In the genomic region with DNA sequence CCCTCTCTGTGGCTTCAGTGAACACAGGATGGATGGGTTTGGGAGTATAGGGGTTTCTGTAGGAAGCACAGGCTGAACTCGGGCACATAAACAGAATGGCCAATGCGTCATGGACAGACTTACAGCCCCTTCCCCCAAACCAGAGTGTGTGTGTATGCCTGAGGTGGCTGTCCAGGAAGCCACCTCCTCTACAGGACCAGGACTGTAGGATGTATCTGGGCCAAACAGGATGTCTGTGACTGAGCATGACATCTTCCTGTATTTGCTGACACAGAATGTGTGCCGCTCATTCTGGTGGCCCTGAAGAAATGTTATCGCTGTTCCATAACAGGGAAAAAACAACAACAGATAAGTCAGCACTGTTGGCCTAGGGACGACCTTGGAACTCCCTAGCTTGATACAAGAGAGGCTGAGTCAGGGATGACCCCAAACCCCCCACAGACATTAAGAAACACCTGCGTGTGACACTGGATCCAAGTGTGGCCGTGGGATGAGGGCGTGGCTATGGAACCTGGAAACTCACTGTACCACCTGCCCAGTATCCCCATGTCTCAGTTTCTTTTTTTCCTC, we compare ENCODE assay signal across 10 mouse cellular contexts.
A peak's percentile ranks its signal among the peaks of the same experiment; 100 is the strongest.
DNase-seq lines count a peak whose midpoint lies in the region; ATAC-seq and TF ChIP-seq lines count a peak whose summit lies in the region.
"Had no signal": no experiment of that assay in that cellular context is flagged by ENCODE, and none has a peak within 500 bp of the region (broad histone marks: within the 10 kb centered on the region; RNA-seq: fewer than 3 reads in every experiment).

No protein-coding gene starts in this region.

- no peak for TF ChIP-seq POLR2A in lung, adult 2 months (IDR thresholded peaks at IDR 0.05; ENCODE audit: borderline replicate concordance, extremely low read depth, low read depth, low read length)

- H3K4me1 ChIP-seq in lung, embryonic 14.5 days (ENCODE audit: insufficient read depth), result no peaks in the 10 kb centered on the region
- H3K4me1 ChIP-seq in lung, adult 2 months (ENCODE audit: control insufficient read depth, insufficient read depth, low read length), result no peaks in the 10 kb centered on the region

- no peaks in the 10 kb centered on the region for H3K9me3 ChIP-seq in lung, embryonic 14.5 days (ENCODE audit: low read depth, low read length)

- no peak overlapping the region for H3K4me2 ChIP-seq in lung, embryonic 14.5 days

- H3K9ac ChIP-seq in lung, embryonic 14.5 days, result no peak overlapping the region

- DNase-seq in heart, adult 11 months, result peak; percentile 90
- no peak for DNase-seq in heart, postnatal 36 days
- peak; percentile 33 for DNase-seq in lung, embryonic 14.5 days
- DNase-seq in lung, adult 2 months, result no peak
- peak; percentile 9 to 46 for DNase-seq in kidney, postnatal 36 days
- DNase-seq in B cell, adult 2 months, result no peak
- DNase-seq in cerebellum, adult 8-10 months, result no peak
- DNase-seq: cerebellum, adult 11 months; embryo, embryonic 11 days had no signal

- 68% methylated on average over 8 of the region's 8 CpGs for WGBS in lung, embryonic 14.5 days
- 66% methylated on average over 8 of the region's 8 CpGs for WGBS in lung, adult 2 months

- peak; percentile 77; the same call in 1 of the 2 replicates for ATAC-seq in lung, embryonic 14.5 days (ENCODE audit: insufficient read depth)
- 0 out of 2 replicates have a peak, but pooled peaks have one; percentile 10 for ATAC-seq in megakaryocyte-erythroid progenitor cell, adult 5-6 weeks (replicated peaks; ENCODE audit: low FRiP score, low TSS enrichment, poor library complexity, severe bottlenecking)

- no peak for TF ChIP-seq CTCF in lung, embryonic 14.5 days (IDR thresholded peaks at IDR 0.05; ENCODE audit: low read depth)
- no peak for TF ChIP-seq CTCF in lung, adult 2 months (IDR thresholded peaks at IDR 0.05; ENCODE audit: insufficient read depth, low read length)

- no peak overlapping the region for H3K27ac ChIP-seq in lung, embryonic 14.5 days (ENCODE audit: low read depth)

- intact Hi-C loops in heart, postnatal 36 days (cut with DNase I), result no loop called here

- no peak overlapping the region for H3K4me3 ChIP-seq in lung, embryonic 14.5 days (ENCODE audit: low read depth, low read length)
- no peak overlapping the region for H3K4me3 ChIP-seq in lung, adult 2 months (replicated peaks; ENCODE audit: extremely low read depth, low read depth, low read length)

- H3K27me3 ChIP-seq in lung, embryonic 14.5 days (ENCODE audit: insufficient read depth, low read length), result no peaks in the 10 kb centered on the region

- no peaks in the 10 kb centered on the region for H3K36me3 ChIP-seq in lung, embryonic 14.5 days (ENCODE audit: insufficient read depth)

Comparison
In these comparisons a context has a peak if more than half of its experiments do, and no peak if none do; other contexts are left out.
1. DNase-seq: peak in heart, adult 11 months (single experiment), lung, embryonic 14.5 days (single experiment) and kidney, postnatal 36 days (2 of 2); none in heart, postnatal 36 days (0 of 2), lung, adult 2 months (single experiment), B cell, adult 2 months (0 of 2) and cerebellum, adult 8-10 months (single experiment).